Mouse (Mus musculus) limb, embryonic 15.5 days (tissue): ENCODE measurements around the gene Phlpp1. TPM values are rescaled to one million over a fixed set of nuclear protein-coding genes. Genes with fewer than 3 reads are reported as not detected.

ENCODE experiments used
- ATAC-seq: fragments of 200-750 bp; cut with Nextera tagmentation; 2 replicates; pipeline ENCODE4 v1.8.0; 2017; ENCODE audit warnings: low read depth, moderate TSS enrichment; ENCODE audit not compliant: insufficient number of reproducible peaks, low FRiP score, low TSS enrichment
- H3K27ac ChIP-seq: fragments of 300-500 bp; sonication (generic); 2 replicates; pipeline ENCODE4 v1.5.1; 2015; ENCODE audit warnings: moderate library complexity, mild to moderate bottlenecking, inconsistent platforms
- H3K27me3 ChIP-seq: fragments of 300-500 bp; sonication (generic); 2 replicates; pipeline ENCODE4 v1.6.1; 2015; ENCODE audit warnings: inconsistent platforms
- H3K36me3 ChIP-seq: fragments of 300-500 bp; sonication (generic); 2 replicates; pipeline ENCODE4 v1.6.1; 2015; ENCODE audit warnings: inconsistent platforms
- H3K4me1 ChIP-seq: fragments of 300-500 bp; sonication (generic); 2 replicates; pipeline ENCODE4 v1.6.1; 2015; ENCODE audit warnings: inconsistent platforms
- H3K4me2 ChIP-seq: fragments of 300-500 bp; sonication (generic); 2 replicates; pipeline ENCODE4 v1.6.1; 2015; ENCODE audit warnings: mild to moderate bottlenecking, inconsistent platforms
- H3K4me3 ChIP-seq: fragments of 300-500 bp; sonication (generic); 2 replicates; pipeline ENCODE4 v1.5.1; 2015; ENCODE audit warnings: mild to moderate bottlenecking, inconsistent platforms
- H3K9ac ChIP-seq: fragments of 300-500 bp; sonication (generic); 2 replicates; pipeline ENCODE4 v1.6.1; 2015; ENCODE audit warnings: inconsistent platforms
- H3K9me3 ChIP-seq: fragments of 300-500 bp; sonication (generic); 2 replicates; pipeline ENCODE4 v1.6.1; 2016; ENCODE audit warnings: inconsistent platforms
- WGBS: fragments of 180-500 bp; shearing (Covaris S2); methylation state at CpG from one replicate; pipeline ENCODE4 v1.1.7; 2015; 5-methylcytosine and 5-hydroxymethylcytosine counted together
- polyA plus RNA-seq: library from polyadenylated mRNA; unstranded; fragments of >200 nt; fragmentation: Nextera tagmentation; extraction: Ambion mirVana; gene quantifications from 2 replicates; pipeline ENCODE4 v1.2.1, GENCODE M21; 2015

The Phlpp1 gene
- polyA plus RNA-seq, 1 experiment from 2014 or later = 4.0 TPM

DNA sequence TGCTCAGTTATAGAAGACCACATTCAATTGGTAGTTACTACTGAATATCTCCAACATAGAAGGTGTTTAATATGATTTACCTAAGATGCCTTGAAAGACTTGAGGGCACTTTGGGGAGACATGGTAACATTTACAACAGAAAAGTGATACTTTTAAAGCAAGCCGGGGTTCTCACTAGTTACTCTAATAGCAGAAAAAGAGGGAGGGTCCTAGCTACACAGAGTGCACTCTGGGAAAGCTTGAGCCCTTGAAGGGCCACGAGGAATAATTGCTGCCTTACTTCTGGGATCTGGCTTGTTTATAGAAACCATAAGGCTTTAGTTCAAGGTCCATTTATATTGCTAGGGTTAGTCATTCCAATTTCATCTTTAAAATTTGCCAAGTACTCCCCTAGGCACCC is 14.5 kb downstream of the Phlpp1 start:
- Histone ChIP-seq H3K4me2 (no peak overlapping the region), H3K4me1 (peaks cover 4% of the 10 kb centered on the region; the same call in 1 of the 2 replicates), H3K9ac (no peak overlapping the region), H3K9me3 (no peaks in the 10 kb centered on the region), H3K4me3 (no peak overlapping the region), H3K27ac (no peak overlapping the region), H3K36me3 (no peaks in the 10 kb centered on the region), H3K27me3 (no peaks in the 10 kb centered on the region)
- no peak for ATAC-seq
- WGBS = 10% methylated on average over 2 of the region's 2 CpGs

DNA sequence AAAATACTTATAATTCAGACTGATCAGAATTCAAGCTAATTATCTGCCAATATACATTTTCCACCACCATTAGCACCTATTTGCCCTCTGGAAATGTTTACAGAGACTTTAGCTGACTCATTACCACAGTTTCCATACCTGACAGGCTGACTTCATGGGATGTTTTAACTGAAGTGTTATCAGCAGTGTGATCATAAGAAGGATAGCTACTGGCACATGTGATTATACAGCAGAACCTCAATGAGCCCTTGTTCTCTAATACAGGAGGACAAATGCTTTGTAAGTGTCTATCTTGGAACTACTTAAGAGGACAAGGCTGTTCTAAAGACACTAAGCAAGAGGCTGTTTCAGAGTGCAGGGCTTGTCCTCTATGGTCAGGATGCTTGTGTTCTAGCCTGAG is 15.9 kb downstream of the Phlpp1 start:
- H3K4me2 ChIP-seq = no peak overlapping the region
- no peak overlapping the region for H3K4me3 ChIP-seq
- no peaks in the 10 kb centered on the region for H3K9me3 ChIP-seq
- peaks cover 4% of the 10 kb centered on the region; the same call in 1 of the 2 replicates for H3K4me1 ChIP-seq
- no peaks in the 10 kb centered on the region for H3K27me3 ChIP-seq
- H3K36me3 ChIP-seq = no peaks in the 10 kb centered on the region
- no peak overlapping the region for H3K9ac ChIP-seq
- ATAC-seq = no peak
- H3K27ac ChIP-seq = no peak overlapping the region

DNA sequence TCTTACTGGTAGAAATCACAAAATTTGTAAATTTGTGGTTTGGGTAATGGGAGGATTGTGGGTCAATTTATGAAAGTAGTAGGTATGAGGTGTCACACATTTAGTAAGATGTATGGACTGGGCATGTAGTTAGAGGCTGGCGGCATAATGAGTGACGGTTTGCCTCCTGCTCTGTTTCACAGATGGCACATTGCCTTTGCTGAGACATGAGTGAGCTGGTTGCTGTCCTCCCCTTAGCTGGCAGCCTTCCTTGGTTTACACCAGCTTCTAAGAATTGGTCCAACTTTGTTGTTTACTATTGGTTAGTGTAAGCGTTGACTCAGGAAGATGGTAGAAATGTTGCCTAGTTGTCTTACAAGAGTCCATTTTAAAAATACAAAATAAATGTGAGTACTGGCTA is 17.2 kb downstream of the Phlpp1 start:
- no peak overlapping the region for H3K9ac ChIP-seq
- H3K4me1 ChIP-seq = peaks cover 9% of the 10 kb centered on the region; the same call in 1 of the 2 replicates
- H3K27ac ChIP-seq = no peak overlapping the region
- ATAC-seq = no peak
- H3K36me3 ChIP-seq = no peaks in the 10 kb centered on the region
- H3K4me2 ChIP-seq = no peak overlapping the region
- no peak overlapping the region for H3K4me3 ChIP-seq
- no peaks in the 10 kb centered on the region for H3K9me3 ChIP-seq
- WGBS = 90% methylated on average over 3 of the region's 3 CpGs
- no peaks in the 10 kb centered on the region for H3K27me3 ChIP-seq

DNA sequence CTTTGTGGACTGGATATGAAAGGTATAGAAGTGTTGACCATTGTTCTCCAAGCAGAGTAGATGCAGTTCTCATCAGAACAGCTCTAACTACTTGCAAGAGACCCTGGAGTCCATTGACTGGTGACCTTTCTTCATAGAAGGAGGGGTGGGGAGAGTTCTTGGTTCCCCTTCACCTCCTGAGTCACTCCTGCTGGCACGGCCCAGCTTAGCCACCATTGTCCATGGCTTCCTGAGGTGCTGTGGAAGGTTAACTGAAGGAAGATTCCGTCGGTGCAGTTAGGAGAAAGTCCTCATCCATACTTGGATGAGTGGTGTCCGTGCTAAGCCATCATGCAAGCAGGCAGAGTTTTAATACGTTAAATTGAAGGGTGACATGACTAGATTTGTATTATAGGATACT is 17.8 kb downstream of the Phlpp1 start:
- Histone ChIP-seq H3K4me1 (peaks cover 9% of the 10 kb centered on the region; the same call in 1 of the 2 replicates), H3K4me2 (no peak overlapping the region), H3K36me3 (no peaks in the 10 kb centered on the region), H3K27ac (no peak overlapping the region), H3K9ac (no peak overlapping the region), H3K9me3 (no peaks in the 10 kb centered on the region), H3K4me3 (no peak overlapping the region), H3K27me3 (no peaks in the 10 kb centered on the region)
- no peak for ATAC-seq
- WGBS = 85% methylated on average over 5 of the region's 5 CpGs

DNA sequence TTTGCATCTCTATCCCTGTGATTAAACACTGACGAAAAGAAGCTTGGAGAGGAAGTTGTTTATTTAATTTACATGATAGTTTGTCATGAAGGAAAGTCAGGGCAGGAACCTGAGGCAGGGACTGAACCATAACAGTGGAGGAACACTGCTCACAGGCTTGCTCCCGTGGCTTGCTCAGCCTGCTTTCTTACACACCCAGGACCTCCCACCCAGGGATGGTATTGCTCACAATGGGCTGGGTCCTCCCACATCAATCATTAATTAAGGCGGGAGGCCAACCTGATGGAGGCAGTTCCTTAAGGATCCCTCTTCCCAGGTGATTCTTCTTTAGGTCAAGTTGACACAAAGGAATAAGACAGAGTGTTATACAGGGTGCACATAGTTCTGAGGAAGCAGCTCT is 19.1 kb downstream of the Phlpp1 start:
- no peaks in the 10 kb centered on the region for H3K27me3 ChIP-seq
- H3K4me3 ChIP-seq = no peak overlapping the region
- no peaks in the 10 kb centered on the region for H3K9me3 ChIP-seq
- H3K36me3 ChIP-seq = no peaks in the 10 kb centered on the region
- no peak for ATAC-seq
- H3K4me1 ChIP-seq = peaks cover 6% of the 10 kb centered on the region; the same call in 1 of the 2 replicates
- no peak overlapping the region for H3K9ac ChIP-seq
- H3K27ac ChIP-seq = no peak overlapping the region
- WGBS = 74% methylated on average over 3 of the region's 3 CpGs
- no peak overlapping the region for H3K4me2 ChIP-seq

DNA sequence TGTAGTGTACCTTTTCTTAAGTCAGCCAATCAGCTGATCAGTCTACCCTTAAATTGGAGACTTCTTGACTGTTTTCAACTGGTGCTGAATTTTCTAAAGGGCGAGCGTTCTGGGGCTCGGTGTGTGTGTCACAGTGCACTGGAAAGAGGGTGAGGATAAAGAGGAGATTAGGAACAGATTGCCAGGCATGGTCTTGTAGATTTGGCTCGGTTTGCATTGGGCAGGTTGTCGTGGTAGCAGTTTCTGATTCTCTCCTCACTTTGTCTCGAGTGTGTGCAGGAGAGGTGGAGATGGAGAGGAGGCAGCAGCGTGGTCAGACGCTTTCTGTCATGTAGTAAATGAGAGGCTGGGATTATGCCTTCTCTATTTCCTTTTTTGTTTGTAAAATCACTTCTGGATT is 20.3 kb downstream of the Phlpp1 start:
- no peak overlapping the region for H3K9ac ChIP-seq
- 66% methylated on average over 8 of the region's 8 CpGs for WGBS
- H3K27me3 ChIP-seq = no peaks in the 10 kb centered on the region
- H3K4me2 ChIP-seq = no peak overlapping the region
- H3K27ac ChIP-seq = no peak overlapping the region
- H3K4me3 ChIP-seq = no peak overlapping the region
- H3K4me1 ChIP-seq = peaks cover 6% of the 10 kb centered on the region; the same call in 1 of the 2 replicates
- H3K36me3 ChIP-seq = no peaks in the 10 kb centered on the region
- ATAC-seq = no peak
- no peaks in the 10 kb centered on the region for H3K9me3 ChIP-seq

DNA sequence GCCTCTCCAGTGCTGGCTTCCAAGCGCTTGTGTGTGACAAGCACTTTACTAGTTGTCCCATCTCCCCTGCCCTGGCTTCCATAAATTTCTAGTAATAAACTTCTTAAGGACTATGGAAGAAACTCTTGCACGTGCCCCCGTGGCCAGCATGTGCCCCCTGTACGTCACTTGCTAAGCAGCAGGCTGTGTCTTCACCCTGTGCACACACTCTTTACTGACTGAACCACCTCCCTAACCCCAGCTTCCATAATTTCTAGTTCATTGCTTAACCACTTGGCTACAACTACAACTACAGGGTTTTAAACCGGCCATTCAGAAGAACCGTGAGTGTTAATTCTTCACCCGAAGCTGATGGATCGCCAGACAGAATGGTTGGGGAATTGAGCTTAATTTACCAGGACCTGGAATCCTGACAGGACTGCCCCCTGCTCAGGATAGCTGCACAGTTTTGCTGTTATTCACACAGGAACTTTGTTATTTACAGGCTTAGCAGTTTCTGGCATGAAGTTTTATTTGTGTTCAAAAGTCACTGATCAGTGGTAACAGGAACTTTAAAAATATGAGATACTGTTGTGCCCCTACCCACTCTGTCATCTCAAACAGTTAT is 21.4 kb downstream of the Phlpp1 start:
- no peaks in the 10 kb centered on the region for H3K36me3 ChIP-seq
- ATAC-seq = no peak

DNA sequence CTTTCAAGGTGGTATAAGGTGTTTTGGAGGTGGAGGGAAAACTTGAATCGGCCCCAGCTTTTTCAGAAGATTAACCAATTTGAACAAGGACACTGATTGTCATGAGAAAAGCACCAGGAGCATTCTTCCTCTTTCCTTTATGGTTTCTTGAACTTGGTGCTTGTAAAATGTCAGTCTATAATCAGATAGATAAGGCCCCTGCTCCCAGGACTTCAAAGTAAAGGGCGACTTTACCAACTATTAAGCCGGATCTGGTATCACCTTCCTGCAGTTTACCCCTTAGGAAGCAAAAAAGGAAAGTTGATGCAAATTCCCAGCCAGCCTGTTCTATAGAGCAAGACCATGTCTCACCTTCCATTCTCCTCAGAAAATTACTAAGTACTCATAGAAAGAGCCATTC is 21.9 kb downstream of the Phlpp1 start:
- H3K9me3 ChIP-seq = no peaks in the 10 kb centered on the region
- no peaks in the 10 kb centered on the region for H3K36me3 ChIP-seq
- H3K4me2 ChIP-seq = no peak overlapping the region
- H3K4me3 ChIP-seq = no peak overlapping the region
- WGBS = 40% methylated on average over 3 of the region's 3 CpGs
- H3K4me1 ChIP-seq = peaks cover 6% of the 10 kb centered on the region; the same call in 1 of the 2 replicates
- no peak for ATAC-seq
- H3K27ac ChIP-seq = no peak overlapping the region
- no peak overlapping the region for H3K9ac ChIP-seq
- no peaks in the 10 kb centered on the region for H3K27me3 ChIP-seq

More for the DNA sequence above, 21.4 kb downstream of the Phlpp1 start:
- H3K9ac ChIP-seq = no peak overlapping the region
- H3K27me3 ChIP-seq = no peaks in the 10 kb centered on the region
- no peak overlapping the region for H3K27ac ChIP-seq
- 44% methylated on average over 8 of the region's 8 CpGs for WGBS
- H3K4me2 ChIP-seq = no peak overlapping the region
- no peak overlapping the region for H3K4me3 ChIP-seq
- no peaks in the 10 kb centered on the region for H3K9me3 ChIP-seq
- H3K4me1 ChIP-seq = peaks cover 6% of the 10 kb centered on the region; the same call in 1 of the 2 replicates

DNA sequence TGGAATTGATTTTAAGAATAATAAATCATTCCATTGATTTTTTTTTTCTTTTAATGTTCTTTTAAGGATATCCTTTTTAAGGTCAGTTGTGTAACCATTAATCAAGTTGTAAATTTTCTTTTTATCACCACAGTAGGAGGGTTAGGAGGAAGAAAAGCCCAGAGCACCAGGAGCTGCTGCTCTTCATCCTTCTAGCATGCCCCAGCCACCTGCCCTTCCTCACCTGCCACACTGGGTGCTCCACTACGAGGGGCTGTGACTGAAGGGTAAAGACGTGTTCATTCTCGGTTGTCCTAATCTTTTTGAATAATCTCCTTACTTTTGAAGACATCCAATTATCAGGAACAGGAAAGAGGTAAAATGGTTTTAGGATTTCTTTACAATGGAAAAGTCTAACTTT is 22.7 kb downstream of the Phlpp1 start:
- H3K36me3 ChIP-seq = no peaks in the 10 kb centered on the region
- WGBS = 59% methylated on average over 3 of the region's 3 CpGs

DNA sequence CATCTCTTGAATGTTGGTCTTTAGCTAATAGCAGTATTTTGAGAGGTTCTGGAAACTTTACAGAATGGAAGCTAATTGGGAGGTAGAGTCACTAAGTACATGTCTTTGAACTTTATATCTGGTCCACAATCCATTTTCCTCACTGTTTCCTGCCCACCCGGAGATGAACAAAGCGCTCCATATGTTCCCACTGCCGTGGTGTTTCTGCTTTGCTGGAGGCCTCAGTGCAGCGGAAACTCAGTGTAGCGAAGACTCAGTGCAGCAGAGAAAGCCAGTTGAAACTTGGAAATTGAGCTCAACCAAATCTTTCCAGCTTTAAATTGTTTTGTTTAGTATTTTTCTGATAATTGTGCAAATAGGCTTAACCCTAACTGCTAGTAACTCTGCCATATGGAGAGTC is 26.4 kb downstream of the Phlpp1 start:
- Histone ChIP-seq H3K4me3 (no peak overlapping the region), H3K9me3 (no peaks in the 10 kb centered on the region), H3K27ac (no peak overlapping the region), H3K4me1 (peaks cover 1% of the 10 kb centered on the region), H3K4me2 (no peak overlapping the region), H3K27me3 (no peaks in the 10 kb centered on the region), H3K36me3 (no peaks in the 10 kb centered on the region), H3K9ac (no peak overlapping the region)
- ATAC-seq = no peak
- 64% methylated on average over 5 of the region's 5 CpGs for WGBS

More for the DNA sequence above, 22.7 kb downstream of the Phlpp1 start:
- Histone ChIP-seq H3K9me3 (no peaks in the 10 kb centered on the region), H3K4me2 (no peak overlapping the region), H3K27me3 (no peaks in the 10 kb centered on the region), H3K4me1 (peaks cover 6% of the 10 kb centered on the region; the same call in 1 of the 2 replicates), H3K27ac (no peak overlapping the region), H3K4me3 (no peak overlapping the region), H3K9ac (no peak overlapping the region)
- no peak for ATAC-seq

DNA sequence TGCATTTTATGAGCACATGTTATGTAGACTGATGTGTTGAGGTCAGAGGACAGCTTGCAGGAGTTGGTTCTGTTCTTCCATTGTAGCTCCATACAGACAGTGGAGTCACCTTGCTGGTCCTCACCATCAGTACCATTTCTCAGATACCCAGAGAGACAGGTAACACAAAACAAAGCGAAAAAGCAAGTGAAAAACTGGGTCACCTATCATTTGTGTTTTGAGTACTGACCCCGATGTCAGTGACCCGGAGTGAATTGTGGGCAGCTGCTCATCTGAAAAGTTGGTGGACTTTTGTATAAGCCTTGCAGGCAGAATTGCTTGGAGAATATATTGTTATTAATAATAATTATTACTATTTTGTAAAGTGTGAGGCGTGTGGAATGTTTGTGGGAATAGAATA is 27.6 kb downstream of the Phlpp1 start:
- WGBS = 86% methylated on average over 4 of the region's 4 CpGs
- no peak overlapping the region for H3K27ac ChIP-seq
- H3K27me3 ChIP-seq = no peaks in the 10 kb centered on the region
- no peaks in the 10 kb centered on the region for H3K36me3 ChIP-seq
- no peak overlapping the region for H3K4me2 ChIP-seq
- no peak overlapping the region for H3K9ac ChIP-seq
- no peak overlapping the region for H3K4me3 ChIP-seq
- ATAC-seq = no peak
- H3K4me1 ChIP-seq = peaks cover under 1% of the 10 kb centered on the region; the same call in 1 of the 2 replicates
- H3K9me3 ChIP-seq = no peaks in the 10 kb centered on the region

DNA sequence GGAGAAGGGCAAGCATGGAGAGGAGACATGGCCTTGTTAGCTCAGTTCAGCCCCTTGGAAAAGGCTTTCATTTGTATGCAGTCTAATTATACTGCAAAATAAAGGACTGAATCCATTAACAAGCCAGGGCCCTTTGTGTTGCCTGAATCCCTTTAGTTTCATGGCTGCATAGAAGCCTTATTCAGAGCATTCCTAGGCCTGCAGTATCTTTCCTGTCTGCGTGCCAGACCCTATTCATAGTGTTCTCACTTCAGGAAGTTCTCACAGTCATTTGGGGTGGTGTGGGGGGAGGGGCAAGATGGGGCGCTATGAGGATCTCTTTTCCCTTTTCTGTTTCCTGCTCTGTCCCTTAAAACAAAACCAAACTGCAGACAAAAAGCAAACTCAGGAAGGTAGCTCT is 28.1 kb downstream of the Phlpp1 start:
- Histone ChIP-seq H3K4me1 (peaks cover 4% of the 10 kb centered on the region; the same call in 1 of the 2 replicates), H3K36me3 (no peaks in the 10 kb centered on the region), H3K27me3 (no peaks in the 10 kb centered on the region), H3K4me3 (no peak overlapping the region), H3K9me3 (no peaks in the 10 kb centered on the region), H3K4me2 (no peak overlapping the region), H3K27ac (no peak overlapping the region), H3K9ac (no peak overlapping the region)
- ATAC-seq = no peak
- WGBS = 37% methylated on average over 2 of the region's 2 CpGs

DNA sequence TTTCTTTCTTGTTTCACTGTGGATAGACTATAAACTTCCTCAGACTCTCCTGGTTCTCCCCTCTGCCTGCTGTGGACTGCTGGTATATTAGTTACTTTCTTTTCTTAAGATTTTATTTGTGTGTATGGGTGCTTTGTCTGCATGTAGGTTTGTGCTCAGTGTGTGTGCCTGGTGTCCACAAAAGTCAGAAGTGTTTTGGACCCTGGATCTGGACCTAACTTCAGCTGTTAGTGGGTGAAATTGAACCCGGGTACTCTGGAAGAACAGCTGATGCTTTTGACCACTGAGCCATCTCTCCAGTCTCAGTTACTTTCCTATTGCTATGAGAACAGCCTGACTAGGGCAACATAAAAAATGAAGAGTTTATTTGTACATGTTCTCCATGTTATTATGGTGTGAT is 29.5 kb downstream of the Phlpp1 start:
- Histone ChIP-seq H3K36me3 (no peaks in the 10 kb centered on the region), H3K4me2 (no peak overlapping the region), H3K27me3 (no peaks in the 10 kb centered on the region), H3K9ac (no peak overlapping the region), H3K27ac (no peak overlapping the region), H3K4me3 (no peak overlapping the region), H3K9me3 (no peaks in the 10 kb centered on the region), H3K4me1 (peaks cover 4% of the 10 kb centered on the region; the same call in 1 of the 2 replicates)
- WGBS = 84% methylated on average over 1 of the region's 1 CpGs
- ATAC-seq = no peak
